Mouse (Mus musculus) layer of hippocampus, postnatal 10 days (tissue): ENCODE data around the gene Fbln7. TPM values are rescaled to one million over a fixed set of nuclear protein-coding genes. Genes with fewer than 3 reads are reported as not detected.

Source experiments
- DNase-seq, 2 experiments: peaks; one replicate each; pipeline ENCODE4 v3.0.0; 2021; ENCODE audit warnings: low spot score in 2 of 2
- long read RNA-seq: library from polyadenylated mRNA; stranded (forward); transcript quantifications from one replicate; pipeline ENCODE4 v2.0.0, GENCODE M21; 2023
- total RNA-seq, 2 experiments: library from RNA; stranded (reverse); gene quantifications; 2 replicates each; pipeline ENCODE4 v1.2.3; 2021

The Fbln7 gene
- 1 to 10 TPM; 2.3 TPM for total RNA-seq
- long read RNA-seq, partial matches to known transcripts, result 0 of 1 reads
- long read RNA-seq, other reads (novel, unspliced or antisense), result 0 of 1 reads

DNA sequence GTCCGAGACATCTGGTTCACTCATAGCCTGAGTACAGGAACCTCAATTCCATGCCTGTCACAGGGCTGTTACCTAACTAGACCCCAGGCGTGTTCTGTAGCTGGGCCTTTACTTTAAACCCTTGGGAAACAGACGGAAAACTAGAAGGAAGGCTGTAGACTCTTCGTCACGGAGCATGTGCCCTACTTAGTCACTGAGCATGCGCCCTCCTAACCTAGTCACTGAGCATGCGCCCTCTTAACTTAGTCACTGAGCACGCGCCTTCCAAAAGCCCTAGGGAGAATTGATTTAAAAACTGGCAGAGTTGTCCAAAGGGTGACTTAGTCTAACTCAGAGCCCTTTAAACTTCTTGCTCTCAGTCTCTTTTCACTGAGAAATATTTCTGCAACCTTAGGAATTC lies at the start of gene Fbln7:
Fbln7 (plus strand) TSS at position 346 of the 400 bp plus-strand sequence.
- no peak for DNase-seq

DNA sequence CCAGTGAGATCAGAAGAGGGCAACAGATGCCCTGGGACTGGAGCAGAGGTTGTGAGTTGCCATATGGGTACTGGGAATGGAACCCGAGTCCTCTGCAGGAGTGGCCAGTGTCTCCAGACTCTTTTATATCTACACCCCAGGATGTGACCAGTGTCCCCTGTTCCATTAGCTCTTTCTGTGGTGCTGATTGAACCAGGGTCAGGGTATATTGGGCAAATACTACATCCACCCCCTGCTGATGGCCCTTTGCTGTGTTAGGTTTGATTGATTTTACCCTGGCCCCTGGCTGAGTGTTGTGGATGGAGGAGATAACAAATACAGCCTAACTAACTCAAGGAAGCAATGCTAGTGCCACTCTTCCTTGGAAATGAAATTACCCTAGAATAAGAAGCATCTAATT lies 46.5 kb upstream of the Fbln7 start:
- no peak for DNase-seq

DNA sequence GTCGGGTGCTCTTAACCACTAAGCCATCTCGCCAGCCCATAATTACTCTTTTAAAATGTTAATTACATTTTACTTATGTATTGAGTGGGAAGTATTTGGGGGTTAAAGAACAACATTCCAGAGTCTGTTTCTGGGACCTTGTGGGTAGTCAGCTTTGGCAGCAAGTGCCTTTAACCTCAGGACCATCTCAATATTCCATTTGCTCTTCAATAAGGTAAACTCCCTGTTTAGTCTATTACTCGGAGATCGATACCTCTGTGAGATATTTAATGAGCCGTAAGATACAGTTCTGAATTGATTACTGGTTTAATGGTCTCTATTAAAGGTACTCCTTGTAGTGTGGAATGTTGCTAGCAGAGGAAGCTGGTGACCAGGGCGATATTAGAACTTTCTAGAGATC lies 45.9 kb upstream of the Fbln7 start:
- DNase-seq, result no peak

GRCm38 (mm10) chr2:128817387-128817785 lies 45.4 kb upstream of the Fbln7 start:
- DNase-seq, result peak; percentile 66 to 74

GRCm38 (mm10) chr2:128817786-128818681 lies 44.7 kb upstream of the Fbln7 start, which contains the start of gene Tmem87b:
Gene Tmem87b, plus strand, starts transcription at chr2:128818118.
- peak; percentile 98 to 99 for DNase-seq

- DNase-seq, result no peak
Observed at GRCm38 (mm10) chr2:128818956-128819643, 43.7 kb upstream of the Fbln7 start.

GRCm38 (mm10) chr2:128820631-128821030 lies 42.1 kb upstream of the Fbln7 start:
- no peak for DNase-seq

GRCm38 (mm10) chr2:128823893-128824292 lies 38.9 kb upstream of the Fbln7 start:
- DNase-seq, result no peak

- no peak for DNase-seq
Observed at GRCm38 (mm10) chr2:128827787-128828186, 35.0 kb upstream of the Fbln7 start.

GRCm38 (mm10) chr2:128832611-128833010 lies 30.2 kb upstream of the Fbln7 start:
- DNase-seq, result no peak

GRCm38 (mm10) chr2:128833035-128833434 lies 29.7 kb upstream of the Fbln7 start:
- DNase-seq, result no peak

DNA sequence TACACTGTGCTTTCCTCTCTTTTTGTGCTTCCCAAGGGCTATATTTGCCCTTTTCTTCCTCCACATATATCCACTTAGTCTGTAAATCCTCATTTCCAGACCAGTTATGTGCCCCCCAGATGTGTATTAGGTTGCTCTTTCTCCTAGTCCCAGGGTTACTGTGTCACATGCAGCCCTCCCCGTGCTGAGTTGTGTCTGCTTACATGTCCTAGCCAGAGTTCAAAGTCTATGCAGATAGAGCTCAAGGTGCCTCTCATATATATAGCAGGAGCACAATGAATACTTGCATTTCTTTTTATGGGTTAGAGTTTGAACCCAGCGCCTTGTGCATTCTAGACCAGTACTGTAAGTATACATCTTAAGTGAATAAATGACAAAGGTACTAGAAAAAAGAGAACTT lies 29.3 kb upstream of the Fbln7 start:
- DNase-seq, result no peak

DNA sequence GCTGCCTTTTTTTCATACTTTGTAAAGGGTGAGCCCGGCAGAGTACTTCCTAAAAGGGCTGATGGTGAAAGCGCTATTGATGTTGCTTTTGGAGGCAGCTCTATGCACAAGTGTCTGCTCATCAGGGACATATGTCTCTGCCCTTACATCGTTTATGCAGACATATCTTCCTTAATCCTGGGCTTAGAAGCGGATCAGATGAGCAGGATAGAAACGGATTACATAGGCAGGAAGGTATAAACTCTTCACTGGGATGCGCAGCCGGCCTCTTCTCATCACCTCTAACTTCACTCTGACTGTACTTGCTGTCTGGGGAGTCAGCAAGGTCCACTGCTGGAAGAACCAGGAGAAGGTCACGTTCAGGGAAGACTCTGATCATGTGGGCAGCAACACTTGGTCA lies 25.2 kb upstream of the Fbln7 start:
- DNase-seq, result no peak

DNA sequence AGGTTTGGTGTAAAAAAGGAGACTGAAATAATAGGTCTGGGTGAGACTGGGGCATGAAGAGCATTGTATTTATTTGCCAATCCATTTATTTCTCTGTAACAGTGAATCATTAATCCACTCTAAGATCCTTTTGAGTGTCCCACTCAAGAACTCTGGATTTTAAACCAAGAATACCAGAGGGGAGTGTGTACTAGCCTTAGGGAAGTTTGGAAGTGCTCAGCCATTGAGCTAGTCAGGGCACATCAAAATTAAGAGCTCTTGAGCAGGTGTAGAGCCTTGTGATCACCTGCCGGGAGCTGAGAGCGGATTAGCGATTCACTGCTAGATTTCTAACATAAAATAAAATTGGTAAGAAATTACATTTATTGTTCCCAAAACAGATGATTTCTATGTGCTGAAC lies 24.2 kb upstream of the Fbln7 start:
- DNase-seq, result no peak

DNA sequence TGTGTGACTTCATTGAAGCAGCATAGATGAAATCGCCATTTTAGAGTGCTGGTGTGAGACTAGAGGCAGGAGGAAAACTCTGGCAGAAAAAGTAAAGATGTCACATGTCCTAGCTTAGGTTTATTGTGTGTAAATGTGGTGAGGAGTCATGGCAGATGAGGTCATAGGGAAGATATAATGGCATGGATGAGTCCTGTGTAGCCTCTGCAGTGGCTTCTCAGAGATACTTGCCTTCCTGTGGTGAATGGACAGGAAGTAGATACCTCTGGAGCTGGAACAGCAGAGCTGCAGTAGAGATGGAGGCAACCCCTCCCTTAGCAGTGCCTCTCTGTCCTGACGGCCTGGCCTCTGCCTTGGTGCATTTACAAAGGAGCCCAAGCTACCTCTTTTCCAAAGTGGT lies 23.3 kb upstream of the Fbln7 start:
- no peak for DNase-seq

DNA sequence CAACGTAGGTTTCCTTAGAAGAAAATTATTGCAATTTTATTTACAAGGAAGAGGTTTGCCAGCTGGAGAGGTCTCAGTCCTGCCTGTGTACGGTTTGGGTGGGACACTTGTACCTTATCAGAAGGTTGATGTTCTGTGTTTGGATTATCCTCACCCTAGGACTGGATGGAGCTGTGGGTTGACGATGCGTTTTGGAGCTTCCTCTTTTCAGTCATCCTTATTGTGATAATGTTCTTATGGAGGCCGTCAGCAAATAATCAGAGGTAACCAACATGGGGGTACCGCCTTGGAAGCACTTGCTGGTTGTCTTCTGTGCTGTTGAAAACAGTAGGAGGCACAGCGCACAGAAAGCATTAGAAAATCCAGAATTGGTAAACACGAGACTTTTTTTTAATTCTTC lies 20.3 kb upstream of the Fbln7 start:
- DNase-seq, result no peak

- no peak for DNase-seq
Observed at GRCm38 (mm10) chr2:128850036-128850435, 12.7 kb upstream of the Fbln7 start.

GRCm38 (mm10) chr2:128856673-128857072 lies 6.1 kb upstream of the Fbln7 start:
- no peak for DNase-seq

DNA sequence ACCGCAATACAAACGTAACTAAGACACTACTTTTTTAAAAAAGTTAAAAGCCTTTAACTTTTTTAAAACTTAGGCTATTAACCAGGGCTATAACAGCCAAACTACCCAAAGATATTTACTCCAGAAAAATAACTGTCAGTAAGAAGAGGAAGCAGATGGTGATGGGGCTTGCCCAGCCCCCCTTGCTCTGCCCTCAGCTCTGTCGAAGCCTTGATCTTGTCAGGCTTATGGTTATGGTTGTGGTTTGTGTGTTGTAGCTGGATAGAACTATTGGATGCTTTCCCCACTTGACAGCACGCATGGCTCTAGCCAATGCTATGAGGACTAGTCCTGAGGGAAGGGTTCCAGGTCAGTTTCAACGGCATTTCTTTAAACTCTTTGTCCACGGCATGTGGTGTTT lies 3.8 kb upstream of the Fbln7 start:
- DNase-seq, result no peak

DNA sequence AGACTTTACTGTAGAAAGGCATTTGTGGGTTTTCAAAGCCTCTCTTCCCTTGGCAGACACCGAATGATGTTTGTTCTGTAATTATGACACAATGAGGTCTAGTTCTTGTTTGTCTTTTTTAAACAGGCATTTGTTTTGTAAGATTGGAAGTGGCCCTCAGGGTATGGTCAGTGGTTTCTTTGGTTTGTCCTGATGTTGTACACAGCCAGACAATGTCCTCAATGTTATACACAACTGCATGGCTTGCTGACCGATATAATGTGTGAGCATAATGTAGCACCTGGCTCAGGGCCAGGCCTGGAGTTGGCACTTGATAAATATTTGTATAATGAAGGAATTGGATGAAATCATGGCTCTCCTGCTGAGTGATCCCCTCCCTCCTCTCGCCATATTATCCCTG lies 2.9 kb upstream of the Fbln7 start:
- DNase-seq, result no peak

- peak; percentile 40 to 63 for DNase-seq
Observed at GRCm38 (mm10) chr2:128863777-128864331, 1.1 kb downstream of the Fbln7 start.

DNA sequence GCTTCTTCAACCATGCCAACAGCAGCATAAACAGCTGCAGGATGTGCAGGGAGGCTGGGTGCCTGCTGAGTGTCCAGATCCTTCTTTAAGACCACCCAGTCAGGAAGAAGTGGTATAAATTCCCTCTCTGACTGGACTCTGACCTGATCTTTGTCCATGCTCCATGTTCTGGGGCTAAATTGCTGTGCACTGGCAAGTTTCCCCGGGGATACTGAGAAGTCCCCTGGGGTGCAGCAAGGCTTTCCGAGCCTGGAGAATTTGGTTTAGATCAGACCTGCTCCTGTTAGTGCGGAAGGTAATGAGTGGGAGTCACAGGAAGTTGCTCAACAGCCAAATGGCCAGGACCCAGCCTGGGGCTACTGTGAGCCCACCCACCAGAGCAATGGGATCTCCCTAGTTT lies 2.3 kb downstream of the Fbln7 start:
- no peak for DNase-seq
